Mouse (Mus musculus) heart, postnatal 0 days (tissue): Measurements from ENCODE around the gene Guk1. TPM values are rescaled to one million over a fixed set of nuclear protein-coding genes. Genes with fewer than 3 reads are reported as not detected.
A peak's percentile ranks its signal among the peaks of the same experiment; 100 is the strongest.

ENCODE experiments used
- ATAC-seq: fragments of 200-750 bp; cut with Nextera tagmentation; 2 replicates; pipeline ENCODE4 v1.8.0; 2017; ENCODE audit warnings: low read depth, moderate number of reproducible peaks, moderate library complexity; ENCODE audit not compliant: insufficient read depth
- DNase-seq: peaks from one replicate; pipeline ENCODE4 v3.0.0-alpha.2; 2016; ENCODE audit warnings: low spot score
- H3K27ac ChIP-seq: fragments of 300-500 bp; sonication (generic); 2 replicates; pipeline ENCODE4 v1.5.1; 2014; ENCODE audit warnings: low read depth, mild to moderate bottlenecking
- H3K27me3 ChIP-seq: fragments of 300-500 bp; sonication (generic); 2 replicates; pipeline ENCODE4 v1.6.1; 2014; ENCODE audit warnings: low read length, mixed read lengths; ENCODE audit not compliant: control insufficient read depth, insufficient read depth
- H3K36me3 ChIP-seq: fragments of 300-500 bp; sonication (generic); replicated peaks from 2 replicates; pipeline ENCODE4 v1.6.1; 2014; ENCODE audit warnings: low read length, mixed read lengths; ENCODE audit not compliant: control insufficient read depth, insufficient read depth
- H3K4me1 ChIP-seq: fragments of 300-500 bp; sonication (generic); 2 replicates; pipeline ENCODE4 v1.6.1; 2014; ENCODE audit warnings: antibody characterized with exemption; ENCODE audit not compliant: control insufficient read depth, insufficient read depth
- H3K4me2 ChIP-seq: fragments of 300-500 bp; sonication (generic); 2 replicates; pipeline ENCODE4 v1.6.1; 2014; ENCODE audit warnings: low read depth, mild to moderate bottlenecking, low read length, moderate library complexity
- H3K4me3 ChIP-seq: fragments of 300-500 bp; sonication (generic); 2 replicates; pipeline ENCODE4 v1.5.1; 2014; ENCODE audit warnings: low read depth, low read length
- H3K9ac ChIP-seq: fragments of 300-500 bp; sonication (generic); replicated peaks from 2 replicates; pipeline ENCODE4 v1.6.1; 2014; ENCODE audit warnings: low read depth, low read length, mixed read lengths
- H3K9me3 ChIP-seq: fragments of 300-500 bp; sonication (generic); replicated peaks from 2 replicates; pipeline ENCODE4 v1.6.1; 2016; ENCODE audit warnings: low read length; ENCODE audit not compliant: control insufficient read depth
- CTCF ChIP-seq: IDR thresholded peaks from 2 replicates; pipeline ENCODE4 v1.5.1; 2016; ENCODE audit warnings: antibody characterized with exemption, control low read depth, low read depth
- EP300 ChIP-seq: IDR thresholded peaks from 2 replicates; pipeline ENCODE4 v1.6.1; 2016; ENCODE audit warnings: antibody characterized with exemption, low read depth
- WGBS: fragments of 180-500 bp; shearing (Covaris S2); extraction: QIAGEN DNeasy Blood & Tissue Kit; methylation state at CpG from one replicate; pipeline ENCODE4 v1.1.7; 2014; 5-methylcytosine and 5-hydroxymethylcytosine counted together
- polyA plus RNA-seq: library from polyadenylated mRNA; unstranded; fragments of >200 nt; fragmentation: Nextera tagmentation; extraction: Ambion mirVana; gene quantifications from 2 replicates; pipeline ENCODE4 v1.2.1, GENCODE M21; 2015
- total RNA-seq: library from RNA; depleted of rRNA; stranded (reverse); fragments of >200 nt; gene quantifications from 2 replicates; pipeline ENCODE4 v1.2.3, GENCODE M21; 2014; ENCODE audit warnings: low replicate concordance; rRNA removed

Gene Guk1
- total and polyA plus RNA-seq, 2 experiments from 2014 or later = 60.3 to 138 TPM

DNA sequence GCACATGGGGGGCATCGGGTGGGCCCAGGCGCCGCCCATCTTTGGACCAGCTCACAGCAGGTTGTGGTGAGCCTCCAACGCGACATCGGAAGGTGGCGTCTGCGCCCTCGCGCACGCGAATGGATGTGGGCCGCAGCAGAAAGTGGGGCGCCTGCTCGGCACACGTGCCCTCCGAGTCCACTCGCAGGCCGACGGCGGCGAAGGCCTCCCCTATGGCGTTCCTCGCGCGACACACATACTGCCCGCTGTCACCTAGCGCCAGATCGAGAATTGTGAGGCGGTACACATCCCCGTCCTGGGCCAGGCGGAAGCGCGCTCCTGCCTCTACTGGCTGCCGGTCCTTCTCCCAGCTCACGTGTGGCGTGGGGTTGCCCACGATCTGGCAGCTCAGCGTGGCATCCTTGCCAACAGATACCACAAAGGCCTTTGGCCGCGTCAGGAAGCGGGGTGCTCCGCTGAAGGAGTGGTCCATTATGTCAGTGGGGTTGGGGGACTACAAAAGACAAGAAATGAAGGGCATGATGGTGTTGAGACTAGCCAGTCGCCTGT is 56.0 kb downstream of the Guk1 start, which contains the start of gene Obscn:
Gene Obscn, minus strand, starts transcription at position 499 of the 549 bp plus-strand sequence.
- H3K9me3 ChIP-seq = no peaks in the 10 kb centered on the region
- peaks cover 40% of the 10 kb centered on the region for H3K36me3 ChIP-seq
- no peak for ATAC-seq
- peak within 1 kb of the TSS; percentile 76 for H3K4me2 ChIP-seq
- peaks cover 21% of the 10 kb centered on the region for H3K27me3 ChIP-seq
- peaks cover 30% of the 10 kb centered on the region for H3K4me1 ChIP-seq
- H3K27ac ChIP-seq = peak within 1 kb of the TSS; percentile 99
- H3K9ac ChIP-seq = peak within 1 kb of the TSS; percentile 77
- 33% methylated on average over 44 of the region's 44 CpGs for WGBS
- H3K4me3 ChIP-seq = peak within 1 kb of the TSS; percentile 52
- DNase-seq = no peak
- TF ChIP-seq EP300 (no peak), CTCF (no peak)

DNA sequence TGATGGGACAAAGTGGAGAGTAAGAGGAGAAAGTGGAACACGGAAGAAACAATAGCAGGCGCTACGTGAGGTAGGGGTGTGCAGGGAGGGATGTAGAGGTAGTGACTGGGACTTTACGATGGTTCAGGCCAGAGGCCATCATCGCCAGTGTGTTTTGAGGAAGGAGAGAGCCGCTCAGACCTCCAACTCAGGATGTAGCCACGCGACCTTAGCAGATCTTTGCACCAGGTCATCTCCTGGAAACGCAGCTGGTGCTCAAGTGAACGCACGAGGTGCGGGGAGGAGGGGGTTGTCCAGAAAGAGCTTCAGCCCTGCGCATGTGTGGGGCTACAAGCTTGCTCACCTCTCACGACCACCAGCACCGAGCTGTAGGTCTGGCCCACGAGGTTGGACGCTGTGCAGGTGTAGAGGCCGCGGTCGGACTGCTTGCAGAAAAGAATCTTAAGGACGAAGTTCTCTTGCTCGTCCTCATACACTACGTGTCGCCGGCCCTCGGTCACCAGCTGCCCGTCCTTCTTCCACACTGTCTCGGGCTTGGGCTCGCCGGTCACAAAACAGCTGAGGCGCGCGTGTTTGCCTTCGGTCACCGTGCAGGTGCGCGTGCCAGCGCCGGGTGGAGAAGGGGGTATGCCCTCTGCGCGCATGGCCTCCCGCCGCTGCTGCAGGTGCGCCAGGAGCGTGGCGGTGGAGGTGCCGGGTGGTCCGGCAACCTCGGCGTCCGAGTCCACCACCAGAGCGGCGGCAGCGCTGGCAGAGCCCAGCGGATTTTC is 56.8 kb downstream of the Guk1 start:
- DNase-seq (no peak), ATAC-seq (no peak)
- Histone ChIP-seq H3K27ac (no peak overlapping the region), H3K9me3 (no peaks in the 10 kb centered on the region), H3K27me3 (peaks cover 21% of the 10 kb centered on the region), H3K4me3 (0 out of 2 replicates have a peak overlapping the region, but pooled peaks have one; percentile 11), H3K4me2 (peak overlapping the region; percentile 76), H3K4me1 (peaks cover 30% of the 10 kb centered on the region), H3K36me3 (peaks cover 44% of the 10 kb centered on the region), H3K9ac (no peak overlapping the region)
- TF ChIP-seq CTCF = no peak
- no peak for TF ChIP-seq EP300
- WGBS = 35% methylated on average over 55 of the region's 55 CpGs

DNA sequence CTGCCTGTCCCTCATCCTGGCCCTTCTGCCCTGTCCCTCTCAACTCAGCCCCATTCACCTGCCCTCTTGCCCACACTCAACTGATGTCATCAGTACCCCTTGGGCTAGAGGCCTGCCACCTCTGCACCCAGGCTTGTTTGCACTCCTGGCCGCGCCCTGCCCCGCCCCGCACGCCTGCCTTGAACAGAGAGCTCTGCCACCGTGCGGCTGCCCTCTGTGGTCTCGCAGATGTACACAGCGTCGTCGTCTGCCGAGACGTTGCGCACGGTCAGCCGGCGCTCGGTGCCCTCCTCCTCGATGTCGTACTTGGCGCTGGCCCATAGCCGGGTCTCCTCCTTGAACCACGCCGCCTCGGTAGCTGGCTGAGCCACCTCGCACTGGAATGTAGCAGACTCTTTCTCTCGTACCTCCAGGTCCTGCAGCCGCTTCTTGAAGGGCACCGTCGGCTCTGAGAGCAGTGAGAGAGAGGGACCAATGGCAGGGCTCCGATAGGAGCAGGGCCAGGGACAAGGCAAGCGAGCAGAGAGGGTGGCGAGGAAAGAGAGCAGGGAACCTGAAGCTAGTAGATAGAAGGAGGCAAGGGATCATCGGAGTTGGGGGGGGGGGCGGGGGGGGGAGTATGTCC is 57.5 kb downstream of the Guk1 start:
- H3K36me3 ChIP-seq = peaks cover 48% of the 10 kb centered on the region
- H3K9ac ChIP-seq = 0 out of 2 replicates have a peak overlapping the region, but pooled peaks have one; percentile 16
- H3K4me2 ChIP-seq = peak overlapping the region; percentile 76
- DNase-seq (no peak), ATAC-seq (no peak)
- H3K4me1 ChIP-seq = peaks cover 25% of the 10 kb centered on the region
- WGBS = 14% methylated on average over 33 of the region's 35 CpGs
- peaks cover 21% of the 10 kb centered on the region for H3K27me3 ChIP-seq
- H3K9me3 ChIP-seq = no peaks in the 10 kb centered on the region
- H3K27ac ChIP-seq = no peak overlapping the region
- TF ChIP-seq EP300 = no peak
- no peak for TF ChIP-seq CTCF
- H3K4me3 ChIP-seq = peak overlapping the region; percentile 11; the same call in 1 of the 2 replicates

Other genes starting within 250 kb of the Guk1 start
- 26.3 and 44.3 TPM in 2 replicates for gene Hist3h2ba, start 243.3 kb downstream of the Guk1 start, total RNA-seq
- gene Hist3h2ba, start 243.3 kb downstream of the Guk1 start, polyA plus RNA-seq = 7.0 and 8.2 TPM in 2 replicates
- 90.4 and 94.8 TPM in 2 replicates for gene Hist3h2a, start 237.5 kb downstream of the Guk1 start, total RNA-seq
- 43.1 and 63.4 TPM in 2 replicates for gene Hist3h2a, start 237.5 kb downstream of the Guk1 start, polyA plus RNA-seq
- gene Trim17, start 237.5 kb downstream of the Guk1 start, total RNA-seq = 0.62 TPM in 1 of 2 replicates, not detected in the other
- 0.26 and 0.33 TPM in 2 replicates for gene Trim17, start 237.5 kb downstream of the Guk1 start, polyA plus RNA-seq
- 36.8 and 37.4 TPM in 2 replicates for gene Trim11, start 214.1 kb downstream of the Guk1 start, total RNA-seq
- gene Trim11, start 214.1 kb downstream of the Guk1 start, polyA plus RNA-seq = 26.0 and 26.5 TPM in 2 replicates
- gene Obscn, start 55.8 kb downstream of the Guk1 start, total RNA-seq = 225 and 245 TPM in 2 replicates
- 106 and 107 TPM in 2 replicates for gene Obscn, start 55.8 kb downstream of the Guk1 start, polyA plus RNA-seq
- gene Iba57, start 28.5 kb downstream of the Guk1 start, total RNA-seq = 10.2 and 12.4 TPM in 2 replicates
- gene Iba57, start 28.5 kb downstream of the Guk1 start, polyA plus RNA-seq = 10.7 and 11.0 TPM in 2 replicates
- 0.08 and 0.12 TPM in 2 replicates for gene Gjc2, start 9.0 kb downstream of the Guk1 start, total RNA-seq
- gene Gjc2, start 9.0 kb downstream of the Guk1 start, polyA plus RNA-seq = 0.63 and 0.75 TPM in 2 replicates
- 174 and 187 TPM in 2 replicates for gene Mrpl55, start 10.3 kb upstream of the Guk1 start, total RNA-seq
- gene Mrpl55, start 10.3 kb upstream of the Guk1 start, polyA plus RNA-seq = 196 and 199 TPM in 2 replicates
- gene 2310033P09Rik, start 16.1 kb upstream of the Guk1 start, total RNA-seq = 1.6 TPM in 1 of 2 replicates, not detected in the other
- gene 2310033P09Rik, start 16.1 kb upstream of the Guk1 start, polyA plus RNA-seq = 19.9 and 21.4 TPM in 2 replicates
- gene Arf1, start 36.1 kb upstream of the Guk1 start, total RNA-seq = 336 and 378 TPM in 2 replicates
- 533 and 540 TPM in 2 replicates for gene Arf1, start 36.1 kb upstream of the Guk1 start, polyA plus RNA-seq
- gene Wnt3a, start 98.5 kb upstream of the Guk1 start, total RNA-seq = not detected in 2 replicates
- gene Wnt3a, start 98.5 kb upstream of the Guk1 start, polyA plus RNA-seq = not detected in 2 replicates
- 3.4 and 4.0 TPM in 2 replicates for gene Wnt9a, start 114.7 kb upstream of the Guk1 start, total RNA-seq
- gene Wnt9a, start 114.7 kb upstream of the Guk1 start, polyA plus RNA-seq = 2.8 and 2.9 TPM in 2 replicates
- not detected in 2 replicates for gene Prss38, start 183.4 kb upstream of the Guk1 start, total RNA-seq
- not detected in 2 replicates for gene Prss38, start 183.4 kb upstream of the Guk1 start, polyA plus RNA-seq